Mouse (Mus musculus): ENCODE data around the gene Usf1. TPM values are rescaled to one million over a fixed set of nuclear protein-coding genes. Genes with fewer than 3 reads are reported as not detected.

Usf1 gene
- total and polyA plus RNA-seq, 2 experiments from 2014 or later = 156 to 160 TPM

- ATAC-seq (ENCODE audit: low FRiP score) = no peak
- Histone ChIP-seq H3K27ac (ENCODE audit: low read depth, low read length) (no peak overlapping the region), H3K36me3 (ENCODE audit: insufficient read depth, low read length) (no peaks in the 10 kb centered on the region), H3K4me2 (ENCODE audit: low read depth, low read length, poor library complexity, severe bottlenecking) (no peak overlapping the region), H3K9me3 (ENCODE audit: low read length) (no peaks in the 10 kb centered on the region), H3K9ac (replicated peaks; ENCODE audit: low read length, poor library complexity, severe bottlenecking) (no peak overlapping the region), H3K4me1 (ENCODE audit: insufficient read depth, low read length) (no peaks in the 10 kb centered on the region), H3K4me3 (ENCODE audit: low read depth, low read length) (no peak overlapping the region), H3K27me3 (ENCODE audit: insufficient read depth, low read length) (peaks cover 27% of the 10 kb centered on the region)
- TF ChIP-seq CTCF (IDR thresholded peaks at IDR 0.05) = no peak
- WGBS = 59% methylated on average over 7 of the region's 7 CpGs
- no peak for DNase-seq (ENCODE audit: low spot score)
These were observed 30.6 kb downstream of the Usf1 start for GRCm38 (mm10) chr1:171441466-171442412.

GRCm38 (mm10) chr1:171442413-171442760 is 31.3 kb downstream of the Usf1 start:
- H3K9ac ChIP-seq (replicated peaks; ENCODE audit: low read length, poor library complexity, severe bottlenecking) = no peak overlapping the region
- no peak for TF ChIP-seq CTCF (IDR thresholded peaks at IDR 0.05)
- ATAC-seq (ENCODE audit: low FRiP score) (no peak), DNase-seq (ENCODE audit: low spot score) (no peak)
- WGBS = 36% methylated on average over 8 of the region's 8 CpGs
- H3K4me1 ChIP-seq (ENCODE audit: insufficient read depth, low read length) = no peaks in the 10 kb centered on the region
- peaks cover 20% of the 10 kb centered on the region for H3K27me3 ChIP-seq (ENCODE audit: insufficient read depth, low read length)
- H3K4me2 ChIP-seq (ENCODE audit: low read depth, low read length, poor library complexity, severe bottlenecking) = no peak overlapping the region
- no peaks in the 10 kb centered on the region for H3K36me3 ChIP-seq (ENCODE audit: insufficient read depth, low read length)
- no peaks in the 10 kb centered on the region for H3K9me3 ChIP-seq (ENCODE audit: low read length)
- H3K4me3 ChIP-seq (ENCODE audit: low read depth, low read length) = no peak overlapping the region
- no peak overlapping the region for H3K27ac ChIP-seq (ENCODE audit: low read depth, low read length)

GRCm38 (mm10) chr1:171445050-171445449 is 33.9 kb downstream of the Usf1 start:
- DNase-seq (ENCODE audit: low spot score) = no peak
- TF ChIP-seq CTCF (IDR thresholded peaks at IDR 0.05) = no peak

GRCm38 (mm10) chr1:171446854-171447253 is 35.7 kb downstream of the Usf1 start:
- no peak overlapping the region for H3K9ac ChIP-seq (replicated peaks; ENCODE audit: low read length, poor library complexity, severe bottlenecking)
- ATAC-seq (ENCODE audit: low FRiP score) (no peak), DNase-seq (ENCODE audit: low spot score) (no peak)
- H3K4me1 ChIP-seq (ENCODE audit: insufficient read depth, low read length) = no peaks in the 10 kb centered on the region
- 83% methylated on average over 7 of the region's 7 CpGs for WGBS
- H3K4me2 ChIP-seq (ENCODE audit: low read depth, low read length, poor library complexity, severe bottlenecking) = no peak overlapping the region
- H3K36me3 ChIP-seq (ENCODE audit: insufficient read depth, low read length) = no peaks in the 10 kb centered on the region
- no peak overlapping the region for H3K4me3 ChIP-seq (ENCODE audit: low read depth, low read length)
- no peak overlapping the region for H3K27ac ChIP-seq (ENCODE audit: low read depth, low read length)
- no peaks in the 10 kb centered on the region for H3K9me3 ChIP-seq (ENCODE audit: low read length)
- no peaks in the 10 kb centered on the region for H3K27me3 ChIP-seq (ENCODE audit: insufficient read depth, low read length)
- no peak for TF ChIP-seq CTCF (IDR thresholded peaks at IDR 0.05)

More at GRCm38 (mm10) chr1:171445050-171445449, 33.9 kb downstream of the Usf1 start:
- no peaks in the 10 kb centered on the region for H3K36me3 ChIP-seq (ENCODE audit: insufficient read depth, low read length)
- H3K4me1 ChIP-seq (ENCODE audit: insufficient read depth, low read length) = no peaks in the 10 kb centered on the region
- no peak overlapping the region for H3K4me2 ChIP-seq (ENCODE audit: low read depth, low read length, poor library complexity, severe bottlenecking)
- H3K9ac ChIP-seq (replicated peaks; ENCODE audit: low read length, poor library complexity, severe bottlenecking) = no peak overlapping the region
- 91% methylated on average over 5 of the region's 5 CpGs for WGBS
- no peak overlapping the region for H3K27ac ChIP-seq (ENCODE audit: low read depth, low read length)
- no peaks in the 10 kb centered on the region for H3K9me3 ChIP-seq (ENCODE audit: low read length)
- no peak overlapping the region for H3K4me3 ChIP-seq (ENCODE audit: low read depth, low read length)
- H3K27me3 ChIP-seq (ENCODE audit: insufficient read depth, low read length) = no peaks in the 10 kb centered on the region
- ATAC-seq (ENCODE audit: low FRiP score) = no peak

GRCm38 (mm10) chr1:171447692-171448091 is 36.6 kb downstream of the Usf1 start:
- no peak overlapping the region for H3K4me3 ChIP-seq (ENCODE audit: low read depth, low read length)
- H3K4me1 ChIP-seq (ENCODE audit: insufficient read depth, low read length) = no peaks in the 10 kb centered on the region
- H3K4me2 ChIP-seq (ENCODE audit: low read depth, low read length, poor library complexity, severe bottlenecking) = no peak overlapping the region
- no peaks in the 10 kb centered on the region for H3K27me3 ChIP-seq (ENCODE audit: insufficient read depth, low read length)
- no peak for TF ChIP-seq CTCF (IDR thresholded peaks at IDR 0.05)
- ATAC-seq (ENCODE audit: low FRiP score) (no peak), DNase-seq (ENCODE audit: low spot score) (no peak)
- no peak overlapping the region for H3K9ac ChIP-seq (replicated peaks; ENCODE audit: low read length, poor library complexity, severe bottlenecking)
- WGBS = 78% methylated on average over 10 of the region's 10 CpGs
- H3K27ac ChIP-seq (ENCODE audit: low read depth, low read length) = no peak overlapping the region
- no peaks in the 10 kb centered on the region for H3K9me3 ChIP-seq (ENCODE audit: low read length)
- H3K36me3 ChIP-seq (ENCODE audit: insufficient read depth, low read length) = no peaks in the 10 kb centered on the region

GRCm38 (mm10) chr1:171450062-171450461 is 38.9 kb downstream of the Usf1 start:
- no peak for TF ChIP-seq CTCF (IDR thresholded peaks at IDR 0.05)
- H3K4me3 ChIP-seq (ENCODE audit: low read depth, low read length) = no peak overlapping the region
- no peak for ATAC-seq (ENCODE audit: low FRiP score)
- H3K4me1 ChIP-seq (ENCODE audit: insufficient read depth, low read length) = no peaks in the 10 kb centered on the region
- H3K36me3 ChIP-seq (ENCODE audit: insufficient read depth, low read length) = no peaks in the 10 kb centered on the region
- H3K27me3 ChIP-seq (ENCODE audit: insufficient read depth, low read length) = no peaks in the 10 kb centered on the region
- DNase-seq (ENCODE audit: low spot score) = no peak
- WGBS = 86% methylated on average over 11 of the region's 11 CpGs
- no peak overlapping the region for H3K27ac ChIP-seq (ENCODE audit: low read depth, low read length)
- H3K4me2 ChIP-seq (ENCODE audit: low read depth, low read length, poor library complexity, severe bottlenecking) = no peak overlapping the region
- no peaks in the 10 kb centered on the region for H3K9me3 ChIP-seq (ENCODE audit: low read length)
- H3K9ac ChIP-seq (replicated peaks; ENCODE audit: low read length, poor library complexity, severe bottlenecking) = no peak overlapping the region

Measured in midbrain, postnatal 0 days (tissue).